11 mouse cellular contexts compared by ENCODE assay signal in genomic region chr16:85779775-85780174, GRCm38 (mm10). TPM values are rescaled to one million over a fixed set of nuclear protein-coding genes. Genes with fewer than 3 reads are reported as not detected.
A peak's percentile ranks its signal among the peaks of the same experiment; 100 is the strongest.
DNase-seq lines count a peak whose midpoint lies in the region; TF ChIP-seq lines count a peak whose summit lies in the region.
"Had no signal": no experiment of that assay in that cellular context is flagged by ENCODE, and none has a peak within 500 bp of the region (broad histone marks: within the 10 kb centered on the region; RNA-seq: fewer than 3 reads in every experiment).

No protein-coding gene starts in this region.

- H3K27ac ChIP-seq in kidney, adult 2 months (ENCODE audit: insufficient read depth, low read depth, low read length), result no peak overlapping the region
- no peak overlapping the region for H3K27ac ChIP-seq in MEL (ENCODE audit: control insufficient read depth, low read depth, low read length)
- H3K27ac ChIP-seq: heart, embryonic 10.5 days had no signal

- no peaks in the 10 kb centered on the region for H3K36me3 ChIP-seq in kidney, adult 2 months (ENCODE audit: control insufficient read depth, insufficient read depth, low read length)
- H3K36me3 ChIP-seq in MEL (ENCODE audit: control insufficient read depth in 1 of 2, insufficient read depth in 2 of 2, low read length in 2 of 2), result no peaks in the 10 kb centered on the region
- H3K36me3 ChIP-seq: heart, embryonic 10.5 days had no signal

- TF ChIP-seq POLR2A in kidney, adult 2 months (IDR thresholded peaks at IDR 0.05; ENCODE audit: low read depth, low read length), result no peak
- no peak for TF ChIP-seq POLR2A in MEL (IDR thresholded peaks at IDR 0.05; ENCODE audit: control insufficient read depth in 1 of 2, insufficient read depth in 1 of 2, low read depth in 1 of 2, low read length in 2 of 2, poor library complexity in 1 of 2)

- H3K27me3 ChIP-seq in kidney, adult 2 months (replicated peaks; ENCODE audit: control insufficient read depth, insufficient read depth, low read length), result no peaks in the 10 kb centered on the region
- H3K27me3 ChIP-seq in MEL (ENCODE audit: control insufficient read depth in 1 of 2, insufficient read depth in 2 of 2, low read length in 2 of 2), result no peaks in the 10 kb centered on the region

- no peak overlapping the region for H3K4me3 ChIP-seq in kidney, adult 2 months (ENCODE audit: insufficient read depth, low read depth, low read length)
- no peak overlapping the region for H3K4me3 ChIP-seq in MEL (ENCODE audit: control insufficient read depth in 1 of 2, insufficient read depth in 1 of 2, low read depth in 2 of 2, low read length in 2 of 2)
- H3K4me3 ChIP-seq: heart, embryonic 10.5 days had no signal

- peak; percentile 57 for DNase-seq in kidney, adult 2 months
- DNase-seq in kidney, postnatal 4 days, result no peak
- peak; percentile 32 for DNase-seq in 416B (ENCODE audit: low read depth)
- DNase-seq in MEL (ENCODE audit: low read depth, low spot score), result peak; percentile 2
- DNase-seq in forelimb bud, embryonic 11.5 days (ENCODE audit: low read depth, low spot score), result peak; percentile 34
- no peak for DNase-seq in urinary bladder, postnatal 25 days (ENCODE audit: low spot score)
- no peak for DNase-seq in heart, postnatal 36 days
- no peak for DNase-seq in left cerebral cortex, postnatal 4 days
- DNase-seq: spleen, adult 18-20 months had no signal

- no peak for TF ChIP-seq CTCF in kidney, adult 2 months (conservative IDR thresholded peaks at IDR 0.05; ENCODE audit: insufficient read depth, insufficient read length, low read depth, low read length)
- no peak; a peak in 1 of 6 replicates for TF ChIP-seq CTCF in MEL (IDR thresholded peaks at IDR 0.05 in 2 of 3, conservative IDR thresholded peaks at IDR 0.05 in 1 of 3; ENCODE audit: control insufficient read depth in 1 of 3, insufficient read depth in 1 of 3, low read depth in 2 of 3, low read length in 3 of 3, poor library complexity in 1 of 3, severe bottlenecking in 1 of 3)

- H3K4me1 ChIP-seq in kidney, adult 2 months (ENCODE audit: control insufficient read depth, insufficient read depth, low read length), result peaks cover 4% of the 10 kb centered on the region; the same call in 1 of the 2 replicates
- H3K4me1 ChIP-seq in MEL (ENCODE audit: control insufficient read depth in 1 of 2, insufficient read depth in 2 of 2, low read length in 2 of 2), result no peaks in the 10 kb centered on the region
- H3K4me1 ChIP-seq: heart, embryonic 10.5 days had no signal

- TF ChIP-seq RAD21 in MEL (IDR thresholded peaks at IDR 0.05; ENCODE audit: low read depth, low read length), result no peak

- no peak for TF ChIP-seq EP300 in MEL (IDR thresholded peaks at IDR 0.05; ENCODE audit: low read depth in 1 of 2, low read length in 2 of 2)

- no peak overlapping the region for H3K9ac ChIP-seq in MEL (ENCODE audit: control insufficient read depth, low read depth, low read length, poor library complexity, severe bottlenecking)

- H3K9me3 ChIP-seq in MEL (replicated peaks; ENCODE audit: insufficient read depth, low read length), result no peaks in the 10 kb centered on the region
- H3K9me3 ChIP-seq: heart, embryonic 10.5 days had no signal

- no peaks in the 10 kb centered on the region for H3K79me2 ChIP-seq in MEL (ENCODE audit: control insufficient read depth, insufficient read depth, low read length, poor library complexity)

- intact Hi-C loops in heart, postnatal 36 days (cut with DNase I), result no loop called here
- intact Hi-C loops in left cerebral cortex, postnatal 4 days (cut with DNase I), result no loop called here

TF ChIP-seq in MEL, 35 proteins besides CTCF, POLR2A, EP300 and RAD21:
- TF ChIP-seq RCOR1 (IDR thresholded peaks at IDR 0.05; ENCODE audit: low read depth, low read length) (no peak), CHD2 (IDR thresholded peaks at IDR 0.05; ENCODE audit: low read length) (no peak), ZMIZ1 (IDR thresholded peaks at IDR 0.05; ENCODE audit: low read depth, low read length) (no peak), MEF2A (IDR thresholded peaks at IDR 0.05; ENCODE audit: extremely low read depth, insufficient replicate concordance, low read depth, low read length, poor library complexity, severe bottlenecking) (no peak), MAFK (IDR thresholded peaks at IDR 0.05; ENCODE audit: borderline replicate concordance, low read depth, low read length) (no peak), BHLHE40 (IDR thresholded peaks at IDR 0.05; ENCODE audit: borderline replicate concordance, low read depth, low read length) (no peak), TAL1 (IDR thresholded peaks at IDR 0.05; ENCODE audit: low read length) (no peak), SMC3 (IDR thresholded peaks at IDR 0.05; ENCODE audit: low read depth, low read length) (no peak), NRF1 (IDR thresholded peaks at IDR 0.05; ENCODE audit: insufficient read depth, low read depth, low read length, poor library complexity, severe bottlenecking) (no peak), TCF12 (IDR thresholded peaks at IDR 0.05; ENCODE audit: low read depth, low read length) (no peak), POLR2AphosphoS2 (IDR thresholded peaks at IDR 0.05; ENCODE audit: low read length) (no peak), ZKSCAN1 (IDR thresholded peaks at IDR 0.05; ENCODE audit: low read depth, low read length) (no peak), TBP (IDR thresholded peaks at IDR 0.05; ENCODE audit: low read depth, low read length) (no peak)

RNA-seq across cellular contexts. Expression of gene Adamts1, which starts 23.1 kb away (rescaled TPM):
- polyA plus RNA-seq in kidney, adult 2 months (2012; rRNA removed), result 29.3 and 37.6 TPM in 2 replicates
- total RNA-seq in MEL (2012; rRNA removed), result not detected in 2 replicates
- not detected for polyA plus RNA-seq in MEL (2012; ENCODE audit: insufficient read depth in 1 of 2, insufficient read length in 2 of 2, low read depth in 1 of 2, low replicate concordance in 2 of 2, missing spikeins in 1 of 2)
- total RNA-seq in heart, postnatal 36 days (2021), result 10 to 100 TPM; 23.4 to 40.7 TPM
- 1 to 10 TPM; 6.5 to 8.2 TPM for total RNA-seq in left cerebral cortex, postnatal 4 days (2021)
- total RNA-seq: monocyte, adult 5-6 weeks had no signal

Comparison
In these comparisons a context has a peak if more than half of its experiments do, and no peak if none do; other contexts are left out.
1. DNase-seq: peak in kidney, adult 2 months (single experiment), 416B (single experiment), MEL (single experiment) and forelimb bud, embryonic 11.5 days (single experiment); none in kidney, postnatal 4 days (0 of 2), urinary bladder, postnatal 25 days (single experiment), heart, postnatal 36 days (0 of 2) and left cerebral cortex, postnatal 4 days (single experiment).